Mouse (Mus musculus): Measurements from ENCODE around the gene Ndufa6.

GRCm38 (mm10) chr15:82348999-82349341, 5.2 kb downstream of the Ndufa6 start:
- TF ChIP-seq CHD2 (IDR thresholded peaks at IDR 0.05; ENCODE audit: low read depth, low read length) (no peak), MAFK (IDR thresholded peaks at IDR 0.05; ENCODE audit: insufficient read depth, low read depth, low read length) (no peak), HCFC1 (IDR thresholded peaks at IDR 0.05; ENCODE audit: borderline replicate concordance, insufficient read depth, low read length) (no peak), ZC3H11A (IDR thresholded peaks at IDR 0.05; ENCODE audit: borderline replicate concordance, low read depth, low read length) (no peak), ZNF384 (IDR thresholded peaks at IDR 0.05; ENCODE audit: low read depth, low read length) (no peak)
